Mouse (Mus musculus) hindbrain, embryonic 12.5 days (tissue): ENCODE data around the gene Yap1. TPM values are rescaled to one million over a fixed set of nuclear protein-coding genes. Genes with fewer than 3 reads are reported as not detected.

Experiments
- ATAC-seq: fragments of 200-750 bp; cut with Nextera tagmentation; 2 replicates; pipeline ENCODE4 v1.8.0; 2017; ENCODE audit warnings: moderate TSS enrichment; ENCODE audit not compliant: low FRiP score
- H3K27ac ChIP-seq: fragments of 300-500 bp; sonication (generic); 2 replicates; pipeline ENCODE4 v1.5.1; 2016; ENCODE audit warnings: mild to moderate bottlenecking
- H3K27me3 ChIP-seq: fragments of 300-500 bp; sonication (generic); 2 replicates; pipeline ENCODE4 v1.6.1; 2016; ENCODE audit warnings: mild to moderate bottlenecking
- H3K36me3 ChIP-seq: fragments of 300-500 bp; sonication (generic); 2 replicates; pipeline ENCODE4 v1.6.1; 2016; ENCODE audit warnings: mild to moderate bottlenecking
- H3K4me1 ChIP-seq: fragments of 300-500 bp; sonication (generic); 2 replicates; pipeline ENCODE4 v1.6.1; 2016
- H3K4me2 ChIP-seq: fragments of 300-500 bp; sonication (generic); replicated peaks from 2 replicates; pipeline ENCODE4 v1.6.1; 2016; ENCODE audit warnings: mild to moderate bottlenecking
- H3K4me3 ChIP-seq: fragments of 300-500 bp; sonication (generic); 2 replicates; pipeline ENCODE4 v1.5.1; 2016; ENCODE audit warnings: mild to moderate bottlenecking
- H3K9ac ChIP-seq: fragments of 300-500 bp; sonication (generic); 2 replicates; pipeline ENCODE4 v1.6.1; 2016; ENCODE audit warnings: mild to moderate bottlenecking, moderate library complexity
- H3K9me3 ChIP-seq: fragments of 300-500 bp; sonication (generic); replicated peaks from 2 replicates; pipeline ENCODE4 v1.6.1; 2016; ENCODE audit warnings: mild to moderate bottlenecking
- WGBS: fragments of 180-500 bp; shearing (Covaris S2); methylation state at CpG from one replicate; pipeline ENCODE4 v1.1.7; 2016; 5-methylcytosine and 5-hydroxymethylcytosine counted together
- polyA plus RNA-seq: library from polyadenylated mRNA; unstranded; fragments of >200 nt; fragmentation: Nextera tagmentation; extraction: Ambion mirVana; gene quantifications from 2 replicates; pipeline ENCODE4 v1.2.1, GENCODE M21; 2016

Yap1 gene
- polyA plus RNA-seq, 1 experiment from 2014 or later: 35.6 TPM

DNA sequence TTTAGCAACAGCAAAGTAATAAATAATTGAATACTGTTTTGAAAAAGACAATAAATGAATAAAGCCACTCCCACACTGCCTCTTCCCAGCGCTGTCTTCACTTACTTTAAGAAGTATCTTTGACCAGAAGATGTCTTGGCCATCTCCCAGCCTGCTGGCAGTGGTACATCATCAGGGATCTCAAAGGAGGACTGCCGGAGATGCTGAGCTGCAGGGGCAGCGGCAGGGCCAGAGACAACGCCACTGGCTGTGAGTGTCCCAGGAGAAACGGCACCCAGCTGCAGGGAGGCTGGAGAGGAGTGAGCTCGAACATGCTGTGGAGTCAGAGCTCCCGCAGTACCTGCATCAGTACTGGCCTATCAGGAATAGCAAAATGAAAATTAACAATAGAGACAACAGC lies 3.0 kb downstream of the Yap1 start:
- ATAC-seq: no peak
- no peak overlapping the region for H3K4me3 ChIP-seq
- H3K27ac ChIP-seq: no peak overlapping the region
- peaks cover 3% of the 10 kb centered on the region; the same call in 1 of the 2 replicates for H3K36me3 ChIP-seq
- no peak overlapping the region for H3K9ac ChIP-seq
- H3K4me2 ChIP-seq: peak overlapping the region; percentile 29; the same call in 1 of the 2 replicates
- H3K9me3 ChIP-seq: no peaks in the 10 kb centered on the region
- WGBS: 48% methylated on average over 7 of the region's 7 CpGs
- peaks cover 3% of the 10 kb centered on the region for H3K4me1 ChIP-seq
- H3K27me3 ChIP-seq: no peaks in the 10 kb centered on the region

DNA sequence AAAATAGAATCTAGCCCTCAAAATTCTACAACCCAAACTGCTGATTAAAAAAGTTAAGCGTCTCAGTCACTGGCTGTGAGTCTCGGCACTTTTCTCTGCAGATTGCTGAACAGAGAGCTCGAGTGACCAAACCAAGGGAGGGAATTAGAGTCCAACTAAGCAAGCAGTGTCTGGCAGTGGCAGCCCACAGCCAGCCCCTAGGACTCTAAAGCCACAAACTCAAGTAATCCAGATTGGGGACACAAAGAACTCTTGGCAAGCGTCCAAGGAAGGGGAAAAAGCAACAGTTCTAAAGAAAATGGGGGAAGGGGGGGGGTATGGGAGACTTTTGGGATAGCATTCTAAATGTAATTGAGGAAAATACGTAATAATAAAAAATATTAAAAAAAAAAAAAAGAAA lies 10.1 kb downstream of the Yap1 start:
- no peak overlapping the region for H3K27ac ChIP-seq
- 68% methylated on average over 5 of the region's 5 CpGs for WGBS
- H3K9me3 ChIP-seq: no peaks in the 10 kb centered on the region
- H3K4me3 ChIP-seq: no peak overlapping the region
- no peaks in the 10 kb centered on the region; the same call in 1 of the 2 replicates for H3K4me1 ChIP-seq
- H3K36me3 ChIP-seq: 0 out of 2 replicates have a peak, but pooled peaks cover 6% of the 10 kb centered on the region
- no peak for ATAC-seq
- H3K9ac ChIP-seq: no peak overlapping the region
- no peak overlapping the region for H3K4me2 ChIP-seq
- H3K27me3 ChIP-seq: no peaks in the 10 kb centered on the region

DNA sequence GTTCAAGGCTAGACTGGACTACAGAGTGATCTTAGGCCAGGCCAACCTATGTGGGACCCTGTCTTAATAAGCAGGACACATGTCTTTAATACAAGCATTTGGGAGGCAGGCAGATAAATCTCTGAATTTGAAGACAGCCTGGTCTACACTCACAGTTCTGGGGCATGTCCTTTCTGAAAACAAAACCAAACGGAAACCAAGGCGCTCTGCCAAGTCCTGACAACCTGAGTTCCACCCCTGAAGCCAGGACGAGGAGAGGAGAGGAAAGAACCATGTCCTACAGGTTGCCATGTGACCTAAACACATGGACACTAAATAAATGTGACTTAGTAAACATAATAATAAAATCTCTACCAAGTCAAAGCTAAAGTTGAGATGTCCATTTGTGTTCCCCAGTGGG lies 11.7 kb downstream of the Yap1 start:
- Histone ChIP-seq H3K36me3 (0 out of 2 replicates have a peak, but pooled peaks cover 10% of the 10 kb centered on the region), H3K27me3 (no peaks in the 10 kb centered on the region), H3K9ac (no peak overlapping the region), H3K27ac (no peak overlapping the region), H3K4me2 (no peak overlapping the region), H3K4me3 (no peak overlapping the region), H3K4me1 (no peaks in the 10 kb centered on the region), H3K9me3 (no peaks in the 10 kb centered on the region)
- 81% methylated on average over 3 of the region's 3 CpGs for WGBS
- ATAC-seq: no peak

DNA sequence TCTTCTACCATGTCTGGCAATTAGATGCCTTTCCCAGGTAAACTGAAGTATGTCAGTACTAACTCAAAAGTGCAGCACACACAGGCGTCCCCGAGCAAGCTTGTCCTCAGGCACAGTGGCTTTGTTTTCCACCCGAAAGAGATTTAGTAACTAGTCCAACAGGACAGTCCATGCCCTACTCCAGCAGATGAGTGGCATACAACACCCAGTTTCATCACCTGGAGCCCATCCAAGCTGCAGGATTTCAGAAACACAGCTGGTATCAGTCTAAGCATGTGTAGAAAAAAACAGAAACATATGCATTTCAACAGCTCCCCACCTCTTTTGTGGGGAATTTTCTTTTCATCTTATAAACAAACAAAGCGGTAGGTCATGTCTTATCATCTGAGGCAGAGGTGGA lies 13.5 kb downstream of the Yap1 start:
- no peak for ATAC-seq

DNA sequence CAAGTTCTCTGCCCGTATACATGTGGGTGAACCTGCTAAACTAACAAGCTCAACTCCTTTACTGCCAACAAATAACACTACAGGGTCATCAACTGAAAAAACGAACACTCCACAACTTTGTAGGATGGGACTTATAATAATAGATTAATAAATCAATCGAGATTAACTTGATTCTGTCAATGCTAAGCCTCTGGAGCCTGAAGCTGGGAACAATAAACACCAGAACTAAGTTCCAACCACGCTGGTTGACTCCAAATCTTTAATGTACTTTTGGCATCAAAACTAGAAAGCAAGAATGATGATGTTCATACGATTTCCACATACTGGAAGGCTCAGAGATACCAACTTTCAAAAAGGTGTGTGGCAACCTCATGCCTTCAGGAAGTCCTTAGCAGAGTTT lies 17.3 kb downstream of the Yap1 start:
- Histone ChIP-seq H3K27me3 (no peaks in the 10 kb centered on the region), H3K27ac (no peak overlapping the region), H3K4me1 (no peaks in the 10 kb centered on the region), H3K9ac (no peak overlapping the region), H3K4me3 (no peak overlapping the region), H3K4me2 (no peak overlapping the region), H3K9me3 (no peaks in the 10 kb centered on the region), H3K36me3 (0 out of 2 replicates have a peak, but pooled peaks cover 14% of the 10 kb centered on the region)
- no peak for ATAC-seq
- WGBS: 89% methylated on average over 5 of the region's 5 CpGs

More for the DNA sequence above, 13.5 kb downstream of the Yap1 start:
- Histone ChIP-seq H3K27me3 (no peaks in the 10 kb centered on the region), H3K4me2 (no peak overlapping the region), H3K4me3 (no peak overlapping the region), H3K36me3 (0 out of 2 replicates have a peak, but pooled peaks cover 14% of the 10 kb centered on the region), H3K4me1 (no peaks in the 10 kb centered on the region), H3K27ac (no peak overlapping the region), H3K9ac (no peak overlapping the region), H3K9me3 (no peaks in the 10 kb centered on the region)
- 85% methylated on average over 4 of the region's 4 CpGs for WGBS

DNA sequence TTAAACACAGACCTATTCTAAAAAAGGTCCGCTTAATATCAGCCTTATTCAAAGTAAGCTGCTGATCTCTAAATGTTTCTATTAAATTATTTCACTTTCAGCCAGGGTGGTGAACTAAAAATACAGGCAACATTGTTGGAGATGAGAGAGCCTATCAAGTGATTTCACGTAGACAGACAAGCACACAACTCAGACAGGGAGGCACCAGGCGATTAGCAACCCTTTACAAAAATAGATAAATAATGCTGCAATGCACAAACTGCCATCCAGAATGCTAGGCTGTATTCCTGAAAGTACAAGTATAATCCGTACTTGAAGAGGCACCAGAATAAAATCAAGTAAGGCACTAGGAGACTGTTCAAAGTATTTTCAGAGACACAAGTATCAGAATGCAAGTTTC lies 20.1 kb downstream of the Yap1 start:
- Histone ChIP-seq H3K27ac (no peak overlapping the region), H3K27me3 (no peaks in the 10 kb centered on the region), H3K4me1 (no peaks in the 10 kb centered on the region), H3K9ac (no peak overlapping the region), H3K4me3 (no peak overlapping the region), H3K9me3 (no peaks in the 10 kb centered on the region), H3K36me3 (0 out of 2 replicates have a peak, but pooled peaks cover 8% of the 10 kb centered on the region), H3K4me2 (no peak overlapping the region)
- 78% methylated on average over 4 of the region's 4 CpGs for WGBS
- no peak for ATAC-seq

DNA sequence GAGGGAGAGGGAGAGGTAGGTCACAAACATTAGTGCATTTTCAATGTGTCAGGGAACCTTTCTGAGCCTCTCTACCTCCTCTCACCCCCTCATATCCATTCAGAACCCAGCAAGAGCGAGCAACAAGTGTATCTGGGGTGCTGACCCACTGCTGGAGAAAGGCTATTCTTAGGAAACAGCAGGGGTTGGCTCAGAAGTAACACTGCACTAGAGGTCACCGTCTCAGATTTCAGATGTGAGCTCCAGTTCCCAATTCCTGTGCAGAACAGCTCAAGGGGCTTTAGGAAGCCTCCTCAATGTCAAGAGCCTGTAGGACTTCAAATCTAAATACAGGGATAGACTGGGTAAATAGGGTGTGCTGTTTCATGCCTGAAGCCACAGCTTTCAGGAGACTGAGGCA lies 20.7 kb downstream of the Yap1 start:
- Histone ChIP-seq H3K27me3 (no peaks in the 10 kb centered on the region), H3K4me2 (no peak overlapping the region), H3K4me1 (no peaks in the 10 kb centered on the region), H3K27ac (no peak overlapping the region), H3K36me3 (peaks cover 8% of the 10 kb centered on the region; the same call in 1 of the 2 replicates), H3K9me3 (no peaks in the 10 kb centered on the region), H3K4me3 (no peak overlapping the region), H3K9ac (no peak overlapping the region)
- ATAC-seq: no peak
- 8% methylated on average over 2 of the region's 2 CpGs for WGBS

DNA sequence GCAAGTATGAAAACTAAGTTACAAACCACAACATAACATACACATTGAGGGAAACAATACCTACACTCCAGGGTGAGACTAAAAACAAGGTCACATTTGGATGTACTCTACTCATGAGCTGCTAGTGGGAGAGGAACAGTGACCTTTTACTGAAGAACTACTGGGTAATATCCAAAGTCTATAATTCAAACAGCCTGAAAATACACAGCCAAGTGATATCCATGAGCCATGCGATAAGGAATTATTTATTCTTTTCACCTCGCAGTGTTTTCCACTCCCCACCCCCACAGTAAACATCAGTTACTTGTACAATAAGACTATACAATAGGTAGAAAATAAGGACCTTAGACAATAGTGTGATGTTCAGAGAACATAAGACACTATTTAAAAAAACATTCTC lies 24.2 kb downstream of the Yap1 start:
- Histone ChIP-seq H3K27me3 (no peaks in the 10 kb centered on the region), H3K9ac (no peak overlapping the region), H3K4me1 (no peaks in the 10 kb centered on the region), H3K27ac (no peak overlapping the region), H3K4me3 (no peak overlapping the region), H3K36me3 (no peaks in the 10 kb centered on the region; the same call in 1 of the 2 replicates), H3K4me2 (no peak overlapping the region), H3K9me3 (no peaks in the 10 kb centered on the region)
- ATAC-seq: no peak
- WGBS: 89% methylated on average over 2 of the region's 2 CpGs

DNA sequence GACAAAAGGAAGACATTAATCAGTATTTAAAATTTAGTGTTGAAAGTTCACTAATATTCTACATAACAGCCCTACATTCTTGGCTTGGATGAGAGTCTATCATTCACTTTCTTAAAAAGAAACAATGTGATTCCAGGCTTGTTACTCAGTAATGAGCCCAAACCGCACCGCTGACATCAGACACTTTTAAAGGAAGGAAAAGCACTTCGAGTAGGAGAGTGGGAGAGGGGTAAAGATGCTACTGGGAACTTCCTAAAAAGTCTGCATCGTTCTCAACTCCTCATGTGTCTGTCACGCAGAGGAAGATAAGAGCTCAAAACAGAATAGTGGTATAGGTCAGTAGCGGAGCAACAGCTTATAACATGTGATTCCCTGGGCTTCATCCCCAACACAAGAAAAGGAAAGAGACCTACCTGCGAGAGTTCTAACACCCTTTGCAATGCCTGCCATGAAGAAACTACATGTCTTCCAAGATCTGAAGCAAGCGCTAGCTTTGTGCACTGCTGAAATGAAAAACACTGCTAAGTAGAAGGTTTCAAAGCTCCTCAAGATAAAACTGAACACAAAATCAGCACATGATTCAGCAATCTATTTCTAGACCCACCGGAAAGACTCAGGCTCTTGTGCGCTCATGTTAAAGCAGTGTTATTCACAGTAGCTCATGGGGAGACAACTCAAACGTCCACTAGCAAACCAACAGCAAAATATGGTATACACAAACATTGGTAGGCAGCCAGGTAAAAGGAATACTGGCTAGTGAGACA lies 25.1 kb downstream of the Yap1 start:
- Histone ChIP-seq H3K4me2 (no peak overlapping the region), H3K9me3 (no peaks in the 10 kb centered on the region), H3K27me3 (no peaks in the 10 kb centered on the region), H3K4me3 (no peak overlapping the region), H3K36me3 (no peaks in the 10 kb centered on the region; the same call in 1 of the 2 replicates), H3K9ac (no peak overlapping the region), H3K4me1 (no peaks in the 10 kb centered on the region), H3K27ac (no peak overlapping the region)
- ATAC-seq: no peak
- WGBS: 93% methylated on average over 11 of the region's 11 CpGs

DNA sequence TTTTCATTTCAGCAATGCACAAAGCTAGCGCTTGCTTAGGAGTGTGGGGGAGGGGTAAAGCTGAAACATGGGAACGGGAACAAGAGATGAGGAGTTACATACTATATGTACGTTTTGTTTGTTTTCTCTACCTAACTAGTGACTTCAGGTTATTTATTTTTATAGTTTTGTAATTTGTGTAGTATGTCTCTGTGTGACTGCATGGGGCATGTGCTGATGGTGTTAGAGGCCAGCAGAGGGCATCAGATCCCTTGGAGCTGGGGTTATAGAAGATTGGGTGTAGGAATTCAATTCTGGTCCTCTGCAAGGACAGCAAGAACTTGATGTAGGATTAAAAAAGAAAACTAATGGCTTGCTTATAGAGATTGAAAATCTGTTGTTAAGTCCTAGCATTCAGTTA lies 25.9 kb downstream of the Yap1 start:
- Histone ChIP-seq H3K4me3 (no peak overlapping the region), H3K27ac (no peak overlapping the region), H3K36me3 (peaks cover 5% of the 10 kb centered on the region), H3K4me2 (no peak overlapping the region), H3K27me3 (no peaks in the 10 kb centered on the region), H3K9ac (no peak overlapping the region), H3K4me1 (no peaks in the 10 kb centered on the region), H3K9me3 (no peaks in the 10 kb centered on the region)
- no peak for ATAC-seq
- 89% methylated on average over 3 of the region's 3 CpGs for WGBS

DNA sequence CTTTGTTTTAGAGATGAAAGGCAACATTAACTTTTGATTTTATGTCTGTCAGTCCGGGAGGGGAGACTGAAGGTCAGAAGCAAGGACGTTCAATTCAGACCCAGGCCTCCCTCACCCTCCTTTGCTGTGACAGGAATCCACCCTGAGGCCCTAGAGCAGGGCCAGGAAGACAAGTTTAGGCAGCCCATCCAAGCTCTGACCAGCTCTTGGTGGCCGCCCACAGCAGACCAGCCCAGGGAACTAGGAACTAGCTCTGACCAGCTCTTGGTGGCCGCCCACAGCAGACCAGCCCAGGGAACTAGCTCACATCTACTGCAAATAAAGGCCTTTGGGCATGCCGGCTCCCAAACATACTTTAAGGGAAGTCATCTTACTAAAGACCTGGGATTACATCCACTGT lies 26.8 kb downstream of the Yap1 start:
- no peaks in the 10 kb centered on the region for H3K9me3 ChIP-seq
- no peak overlapping the region for H3K4me3 ChIP-seq
- H3K4me2 ChIP-seq: no peak overlapping the region
- no peak for ATAC-seq
- H3K4me1 ChIP-seq: no peaks in the 10 kb centered on the region
- no peak overlapping the region for H3K27ac ChIP-seq
- no peaks in the 10 kb centered on the region for H3K27me3 ChIP-seq
- peaks cover 13% of the 10 kb centered on the region for H3K36me3 ChIP-seq
- no peak overlapping the region for H3K9ac ChIP-seq
- 76% methylated on average over 5 of the region's 5 CpGs for WGBS

DNA sequence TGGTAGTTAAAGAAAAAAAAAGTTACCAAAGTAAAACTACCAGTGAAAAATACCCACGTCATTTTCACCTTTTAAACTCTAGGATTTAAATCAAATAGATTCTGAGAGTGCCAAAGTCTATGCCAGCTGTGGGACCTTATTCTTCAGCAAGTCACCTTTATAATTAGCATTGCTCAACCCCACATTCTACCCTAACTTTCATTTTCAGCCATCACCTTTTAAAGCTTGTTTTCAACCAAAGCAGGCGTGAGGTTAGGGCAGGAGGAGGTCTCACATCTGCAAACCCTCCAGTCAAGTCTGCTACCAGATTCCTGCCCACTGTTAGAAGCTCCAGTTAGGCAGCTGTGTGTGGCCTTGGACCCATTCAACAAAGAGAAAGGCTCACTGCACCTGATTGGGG lies 32.4 kb downstream of the Yap1 start:
- H3K4me3 ChIP-seq: no peak overlapping the region
- no peak overlapping the region for H3K27ac ChIP-seq
- WGBS: 75% methylated on average over 2 of the region's 2 CpGs
- H3K4me2 ChIP-seq: no peak overlapping the region
- H3K27me3 ChIP-seq: no peaks in the 10 kb centered on the region
- H3K36me3 ChIP-seq: peaks cover 14% of the 10 kb centered on the region
- ATAC-seq: no peak
- H3K9me3 ChIP-seq: no peaks in the 10 kb centered on the region
- H3K9ac ChIP-seq: no peak overlapping the region
- H3K4me1 ChIP-seq: no peaks in the 10 kb centered on the region

DNA sequence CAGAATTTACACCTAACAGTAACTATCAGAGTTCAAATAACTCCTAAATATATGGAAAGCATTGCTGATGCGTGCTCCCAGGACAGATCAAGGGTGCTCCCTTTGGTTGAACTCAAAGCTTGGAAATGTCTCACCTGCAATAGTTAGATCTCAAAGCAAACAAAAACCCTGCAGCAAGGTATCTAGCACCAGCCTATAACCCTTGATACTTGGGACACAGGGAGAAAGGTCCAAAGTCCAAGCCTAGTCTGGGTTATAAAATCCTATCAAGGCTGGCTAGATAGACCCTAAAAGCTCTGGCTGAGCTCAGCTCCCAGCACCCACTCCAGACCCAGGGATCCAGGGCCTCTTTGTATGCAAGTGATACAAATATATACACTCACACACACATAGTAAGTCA lies 36.4 kb downstream of the Yap1 start:
- no peak for ATAC-seq
- no peaks in the 10 kb centered on the region for H3K9me3 ChIP-seq
- WGBS: 92% methylated on average over 1 of the region's 1 CpGs
- H3K4me3 ChIP-seq: no peak overlapping the region
- peaks cover 5% of the 10 kb centered on the region for H3K36me3 ChIP-seq
- no peaks in the 10 kb centered on the region for H3K4me1 ChIP-seq
- H3K9ac ChIP-seq: no peak overlapping the region
- no peak overlapping the region for H3K4me2 ChIP-seq
- H3K27ac ChIP-seq: no peak overlapping the region
- H3K27me3 ChIP-seq: no peaks in the 10 kb centered on the region
